Mouse (Mus musculus): Measurements from ENCODE around the gene Zfp143. TPM values are rescaled to one million over a fixed set of nuclear protein-coding genes. Genes with fewer than 3 reads are reported as not detected.

Zfp143 gene
- polyA plus RNA-seq, 1 experiment from 2014 or later = 13.4 TPM

Other genes starting within 250 kb of the Zfp143 start
- gene Scube2, start 195.5 kb upstream of the Zfp143 start, polyA plus RNA-seq (2015; fragmentation: Nextera tagmentation; extraction: Ambion mirVana) = 2.5 TPM in 2 replicates
- gene Dennd5a, start 100.7 kb upstream of the Zfp143 start, polyA plus RNA-seq (2015; fragmentation: Nextera tagmentation; extraction: Ambion mirVana) = 34.6 and 36.5 TPM in 2 replicates
- gene Tmem41b, start 74.3 kb upstream of the Zfp143 start, polyA plus RNA-seq (2015; fragmentation: Nextera tagmentation; extraction: Ambion mirVana) = 62.2 and 65.8 TPM in 2 replicates
- 42.6 and 50.0 TPM in 2 replicates for gene Ipo7, start 42.9 kb upstream of the Zfp143 start, polyA plus RNA-seq (2015; fragmentation: Nextera tagmentation; extraction: Ambion mirVana)
- 5.1 and 6.5 TPM in 2 replicates for gene Wee1, start 60.8 kb downstream of the Zfp143 start, polyA plus RNA-seq (2015; fragmentation: Nextera tagmentation; extraction: Ambion mirVana)
- gene Swap70, start 160.5 kb downstream of the Zfp143 start, polyA plus RNA-seq (2015; fragmentation: Nextera tagmentation; extraction: Ambion mirVana) = 10.6 and 11.2 TPM in 2 replicates

Measured in hindbrain, embryonic 16.5 days (tissue).